Mouse (Mus musculus) forebrain, postnatal 0 days (tissue): ENCODE results near the gene Dpy19l3. TPM values are rescaled to one million over a fixed set of nuclear protein-coding genes. Genes with fewer than 3 reads are reported as not detected.

ENCODE experiments used
- ATAC-seq: fragments of 200-750 bp; cut with Nextera tagmentation; 2 replicates; pipeline ENCODE4 v1.8.0; 2017; ENCODE audit warnings: mild to moderate bottlenecking, moderate library complexity
- DNase-seq: peaks from one replicate; pipeline ENCODE4 v3.0.0-alpha.2; 2015
- H3K27ac ChIP-seq: fragments of 300-500 bp; sonication (generic); 2 replicates; pipeline ENCODE4 v1.5.1; 2014; ENCODE audit warnings: low read depth, mild to moderate bottlenecking, antibody characterized with exemption, low read length, moderate library complexity, mixed read lengths
- H3K27me3 ChIP-seq: fragments of 300-500 bp; sonication (generic); 2 replicates; pipeline ENCODE4 v1.6.1; 2014; ENCODE audit warnings: mild to moderate bottlenecking, low read length, mixed read lengths; ENCODE audit not compliant: insufficient read depth
- H3K36me3 ChIP-seq: fragments of 300-500 bp; sonication (generic); 2 replicates; pipeline ENCODE4 v1.6.1; 2014; ENCODE audit warnings: mild to moderate bottlenecking, moderate library complexity; ENCODE audit not compliant: insufficient read depth
- H3K4me1 ChIP-seq: fragments of 300-500 bp; sonication (generic); 2 replicates; pipeline ENCODE4 v1.6.1; 2014; ENCODE audit warnings: antibody characterized with exemption; ENCODE audit not compliant: insufficient read depth
- H3K4me2 ChIP-seq: fragments of 300-500 bp; sonication (generic); 2 replicates; pipeline ENCODE4 v1.6.1; 2014; ENCODE audit warnings: low read depth, mild to moderate bottlenecking, moderate library complexity
- H3K4me3 ChIP-seq: fragments of 300-500 bp; sonication (generic); 2 replicates; pipeline ENCODE4 v1.5.1; 2014; ENCODE audit warnings: low read depth, low read length, mixed read lengths
- H3K9ac ChIP-seq: fragments of 300-500 bp; sonication (generic); 2 replicates; pipeline ENCODE4 v1.6.1; 2014; ENCODE audit warnings: mild to moderate bottlenecking
- H3K9me3 ChIP-seq: fragments of 300-500 bp; sonication (generic); 2 replicates; pipeline ENCODE4 v1.6.1; 2016; ENCODE audit warnings: low read length
- CTCF ChIP-seq: sonication (generic); IDR thresholded peaks from 2 replicates; pipeline ENCODE4 v1.5.1; 2016; ENCODE audit warnings: antibody characterized with exemption, control low read depth, low read depth
- WGBS: fragments of 180-500 bp; shearing (Covaris S2); extraction: QIAGEN DNeasy Blood & Tissue Kit; methylation state at CpG from one replicate; pipeline ENCODE4 v1.1.7; 2014; 5-methylcytosine and 5-hydroxymethylcytosine counted together
- polyA plus RNA-seq: library from polyadenylated mRNA; unstranded; fragments of >200 nt; fragmentation: Nextera tagmentation; extraction: Ambion mirVana; gene quantifications from 2 replicates; pipeline ENCODE4 v1.2.1, GENCODE M21; 2015
- total RNA-seq: library from RNA; depleted of rRNA; stranded (reverse); fragments of >200 nt; gene quantifications from 2 replicates; pipeline ENCODE4 v1.2.3, GENCODE M21; 2014; rRNA removed

The Dpy19l3 gene
- 33.4 and 38.8 TPM in 2 replicates for total RNA-seq
- 26.1 and 38.8 TPM in 2 replicates for polyA plus RNA-seq

DNA sequence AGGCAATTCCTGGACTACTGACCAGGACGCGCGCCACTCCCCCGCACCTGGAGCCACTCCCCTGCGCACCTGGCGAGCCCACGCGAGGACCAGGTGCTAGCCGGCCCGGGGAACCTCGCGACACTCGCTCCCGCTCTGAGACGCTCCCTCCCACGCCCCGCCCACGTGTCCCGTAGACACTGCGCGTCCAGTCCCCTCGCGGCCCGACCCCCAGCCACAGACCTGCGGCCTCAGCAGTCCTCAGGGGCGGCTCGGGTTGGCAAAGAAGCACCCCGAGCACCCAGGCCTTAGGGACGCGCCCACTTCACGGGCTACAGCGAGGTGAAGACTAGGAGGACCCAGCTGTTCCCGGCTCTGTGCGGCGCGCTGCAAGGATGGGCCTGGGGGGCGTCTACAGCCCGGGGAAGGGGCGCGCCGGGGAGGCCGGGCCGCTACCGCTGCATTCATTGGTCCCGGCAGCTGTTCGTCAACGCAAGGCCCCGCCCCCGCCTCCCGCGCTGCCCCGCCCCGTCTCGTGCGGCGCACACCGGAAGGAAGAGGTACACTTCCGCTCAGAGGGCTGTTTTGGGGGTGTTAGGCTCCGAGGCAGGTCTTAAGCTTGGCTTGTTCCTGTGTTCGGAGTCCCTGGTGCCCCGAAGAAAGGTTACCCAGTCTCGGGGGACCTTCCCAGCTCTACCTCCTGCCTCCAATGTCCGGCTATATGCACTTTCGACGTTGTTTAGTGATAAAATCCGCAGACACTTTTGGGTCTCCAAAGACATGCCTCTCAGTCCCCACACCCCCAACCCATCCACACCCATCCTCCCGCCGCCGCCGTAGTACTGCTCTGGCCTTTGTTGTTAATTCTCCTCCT is at the start of gene Dpy19l3:
Gene Dpy19l3, minus strand, starts transcription at position 422 of the 853 bp plus-strand sequence.
- H3K9ac ChIP-seq: peak within 1 kb of the TSS; percentile 71
- H3K4me2 ChIP-seq: peak within 1 kb of the TSS; percentile 99
- H3K27me3 ChIP-seq: no peaks in the 10 kb centered on the region
- no peak for TF ChIP-seq CTCF
- peak; percentile 94 for DNase-seq
- no peaks in the 10 kb centered on the region for H3K4me1 ChIP-seq
- H3K36me3 ChIP-seq: peaks cover 11% of the 10 kb centered on the region; the same call in 1 of the 2 replicates
- peak; percentile 99 for ATAC-seq
- peak within 1 kb of the TSS; percentile 70; the same call in 1 of the 2 replicates for H3K27ac ChIP-seq
- WGBS: 3% methylated on average over 65 of the region's 70 CpGs
- H3K4me3 ChIP-seq: peak within 1 kb of the TSS; percentile 82
- no peaks in the 10 kb centered on the region for H3K9me3 ChIP-seq

DNA sequence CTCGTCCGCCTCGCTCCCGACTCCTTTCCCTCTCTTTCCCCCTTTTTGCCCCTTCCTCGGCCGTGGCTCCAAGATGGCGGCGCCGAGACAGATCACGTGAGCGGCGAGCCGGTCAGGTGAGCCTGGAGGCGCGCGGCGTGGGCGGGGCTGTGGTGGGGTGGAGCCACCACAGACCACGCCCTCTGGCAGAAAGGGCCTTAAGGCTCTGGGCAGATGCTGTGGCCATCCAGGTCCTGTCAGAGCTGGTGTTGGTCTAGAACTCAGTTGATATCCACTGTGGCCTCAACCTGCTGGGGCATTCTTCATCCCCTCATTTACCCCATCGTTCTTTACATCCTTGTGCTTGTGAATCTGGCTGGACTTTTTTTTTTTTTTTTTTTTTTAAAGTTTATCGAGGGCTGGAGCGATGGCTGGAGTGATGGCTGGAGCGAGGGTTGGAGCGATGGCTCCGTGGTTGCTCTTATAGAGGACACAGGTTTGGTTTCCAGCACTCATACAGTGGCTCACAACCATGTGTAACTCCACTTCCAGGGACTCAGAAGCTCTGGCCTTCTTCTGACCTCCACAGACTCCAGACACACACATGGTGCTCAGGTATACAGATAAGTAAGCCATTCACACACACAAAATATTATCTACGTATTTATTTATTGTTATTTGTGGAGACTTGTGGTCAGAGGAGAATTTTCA is 48.8 kb upstream of the Dpy19l3 start, which contains the start of gene Zfp507:
Gene Zfp507, minus strand, starts transcription at position 98 of the 690 bp plus-strand sequence.
- DNase-seq (peak; percentile 94), ATAC-seq (peak; percentile 95)
- WGBS: 20% methylated on average over 26 of the region's 26 CpGs
- no peak for TF ChIP-seq CTCF
- H3K36me3 ChIP-seq: peaks cover 16% of the 10 kb centered on the region
- peak within 1 kb of the TSS; percentile 94 for H3K9ac ChIP-seq
- no peaks in the 10 kb centered on the region for H3K27me3 ChIP-seq
- H3K27ac ChIP-seq: peak within 1 kb of the TSS; percentile 83
- H3K4me2 ChIP-seq: peak within 1 kb of the TSS; percentile 82
- no peaks in the 10 kb centered on the region for H3K9me3 ChIP-seq
- H3K4me1 ChIP-seq: peaks cover 5% of the 10 kb centered on the region; the same call in 1 of the 2 replicates
- H3K4me3 ChIP-seq: peak within 1 kb of the TSS; percentile 68

DNA sequence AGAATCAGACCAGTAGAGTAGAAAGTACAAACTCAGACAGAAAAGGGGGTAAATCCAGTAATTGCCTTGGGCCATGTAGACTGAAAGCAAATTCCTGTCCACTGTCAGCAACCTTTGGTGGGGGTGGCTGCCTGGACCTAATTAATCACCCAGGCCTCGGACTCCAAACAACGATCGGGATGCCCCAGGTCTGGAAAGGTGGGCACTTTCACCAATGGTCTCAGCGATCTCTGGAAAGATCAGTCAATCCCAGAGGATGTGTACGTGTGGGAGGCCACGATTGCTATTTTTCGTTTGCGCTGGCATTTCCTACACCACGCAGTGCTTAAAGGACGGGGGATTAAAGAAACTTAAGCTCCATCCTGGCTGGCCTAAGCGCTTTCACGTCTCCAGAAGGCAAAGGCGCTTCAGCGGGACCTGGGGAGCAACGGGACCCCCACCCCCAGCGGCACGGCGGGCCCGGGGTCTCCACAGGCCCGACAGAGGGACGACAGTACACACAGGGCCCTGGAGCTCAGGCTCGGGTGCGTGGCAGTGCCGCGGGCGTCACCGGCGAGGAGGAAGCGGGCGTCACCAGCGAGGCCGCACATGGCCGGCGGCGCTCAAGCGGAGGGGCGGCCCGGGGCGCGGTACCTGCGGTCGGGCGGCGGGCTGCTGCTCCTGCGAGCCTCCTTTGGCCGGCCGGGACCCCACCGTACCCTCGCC is 48.1 kb upstream of the Dpy19l3 start:
- Histone ChIP-seq H3K27me3 (no peaks in the 10 kb centered on the region), H3K36me3 (peaks cover 20% of the 10 kb centered on the region), H3K4me3 (peak overlapping the region; percentile 68), H3K9me3 (no peaks in the 10 kb centered on the region), H3K4me1 (peaks cover 5% of the 10 kb centered on the region; the same call in 1 of the 2 replicates), H3K9ac (peak overlapping the region; percentile 94), H3K27ac (peak overlapping the region; percentile 83), H3K4me2 (peak overlapping the region; percentile 82)
- 1% methylated on average over 42 of the region's 49 CpGs for WGBS
- DNase-seq (no peak), ATAC-seq (peak; percentile 90)
- no peak for TF ChIP-seq CTCF

DNA sequence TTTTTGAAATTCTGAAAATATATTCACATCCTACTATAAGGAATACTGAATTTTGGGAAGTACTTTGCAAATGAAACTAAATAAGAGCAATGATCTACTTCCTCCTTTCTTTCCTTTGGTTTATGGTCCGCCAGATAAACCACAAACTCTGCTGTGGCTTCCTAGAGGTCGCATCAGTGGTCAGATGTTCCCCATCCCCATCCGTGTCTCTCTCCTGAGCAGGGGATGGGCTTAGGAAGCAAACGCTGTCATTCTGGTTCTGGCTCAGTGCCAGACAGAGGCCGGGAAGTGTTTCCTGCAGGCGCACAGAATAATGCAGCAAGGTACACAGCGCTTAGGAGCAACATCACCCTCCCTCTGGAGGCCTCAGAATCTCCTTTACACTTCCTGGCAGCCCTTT is 41.9 kb upstream of the Dpy19l3 start:
- no peak overlapping the region for H3K9ac ChIP-seq
- peaks cover 3% of the 10 kb centered on the region; the same call in 1 of the 2 replicates for H3K4me1 ChIP-seq
- H3K4me2 ChIP-seq: no peak overlapping the region
- H3K27ac ChIP-seq: no peak overlapping the region
- DNase-seq: no peak
- peaks cover 65% of the 10 kb centered on the region for H3K36me3 ChIP-seq
- ATAC-seq: no peak
- no peaks in the 10 kb centered on the region for H3K27me3 ChIP-seq
- no peak overlapping the region for H3K4me3 ChIP-seq
- H3K9me3 ChIP-seq: no peaks in the 10 kb centered on the region
- WGBS: 52% methylated on average over 7 of the region's 7 CpGs
- TF ChIP-seq CTCF: no peak

DNA sequence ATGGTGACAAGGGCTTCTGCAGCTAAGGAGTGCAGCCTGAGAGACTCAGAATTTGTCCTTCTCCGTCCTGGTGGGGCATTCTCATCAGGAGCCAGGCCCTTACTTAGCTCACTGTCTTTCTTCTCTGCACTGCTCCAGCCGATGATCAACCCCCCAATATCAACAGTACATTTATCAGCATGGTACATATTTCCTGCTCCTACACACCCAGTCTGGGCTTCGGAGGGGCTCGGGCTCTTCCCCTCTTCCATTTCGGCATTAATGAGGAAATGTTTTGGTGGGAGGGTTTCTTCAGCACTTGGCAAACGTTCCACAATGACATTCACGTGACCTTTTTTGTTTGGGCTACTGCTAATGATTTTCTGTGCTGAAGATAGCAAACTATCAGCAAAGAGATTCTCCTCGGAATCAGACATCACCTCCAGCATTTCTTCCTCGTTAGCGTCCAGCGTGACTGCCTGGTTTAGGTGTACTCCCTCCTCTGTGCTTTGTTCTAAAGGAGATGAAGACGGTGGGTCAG is 40.0 kb upstream of the Dpy19l3 start:
- 68% methylated on average over 12 of the region's 12 CpGs for WGBS

DNA sequence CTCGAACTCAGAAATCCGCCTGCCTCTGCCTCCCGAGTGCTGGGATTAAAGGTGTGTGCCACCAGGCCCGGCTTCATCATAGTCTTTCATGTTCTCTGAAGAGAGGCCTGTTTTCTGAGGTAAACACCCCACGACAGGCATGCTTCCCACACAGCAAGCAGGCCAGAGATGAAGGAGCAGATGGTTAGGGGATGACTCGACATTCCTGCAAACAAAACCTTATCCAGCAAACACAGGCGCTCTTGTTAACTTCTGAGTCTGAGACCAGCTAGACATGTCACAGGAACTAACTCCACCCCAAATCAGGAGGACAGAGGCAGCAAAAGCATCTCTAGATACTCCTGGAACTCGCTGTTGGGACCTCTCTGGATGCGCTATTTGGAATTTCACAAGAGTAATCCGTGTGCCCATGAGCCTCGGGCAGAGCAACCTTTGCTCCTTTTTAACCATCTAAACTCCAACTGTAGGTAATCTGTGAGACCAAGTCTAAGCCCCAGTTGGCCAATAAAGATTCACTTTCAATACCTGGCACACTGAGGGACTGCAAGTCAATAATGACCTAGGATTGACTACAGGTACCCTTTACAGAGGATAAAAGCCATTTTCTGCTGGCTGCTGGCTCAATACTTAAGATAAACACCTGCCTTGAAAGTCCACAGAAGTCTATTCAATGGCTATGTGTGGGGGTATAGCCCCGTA is 38.0 kb upstream of the Dpy19l3 start:
- TF ChIP-seq CTCF: no peak
- no peak overlapping the region for H3K4me2 ChIP-seq
- no peaks in the 10 kb centered on the region for H3K4me1 ChIP-seq
- 85% methylated on average over 12 of the region's 12 CpGs for WGBS
- peaks cover 70% of the 10 kb centered on the region for H3K36me3 ChIP-seq
- ATAC-seq: no peak
- DNase-seq: no peak
- H3K4me3 ChIP-seq: no peak overlapping the region
- no peaks in the 10 kb centered on the region for H3K9me3 ChIP-seq
- H3K9ac ChIP-seq: no peak overlapping the region
- no peaks in the 10 kb centered on the region for H3K27me3 ChIP-seq
- H3K27ac ChIP-seq: no peak overlapping the region

More for the DNA sequence above, 40.0 kb upstream of the Dpy19l3 start:
- DNase-seq (no peak), ATAC-seq (no peak)
- no peaks in the 10 kb centered on the region for H3K27me3 ChIP-seq
- H3K9ac ChIP-seq: no peak overlapping the region
- no peak overlapping the region for H3K27ac ChIP-seq
- TF ChIP-seq CTCF: no peak
- peaks cover 72% of the 10 kb centered on the region for H3K36me3 ChIP-seq
- H3K4me1 ChIP-seq: no peaks in the 10 kb centered on the region
- H3K9me3 ChIP-seq: no peaks in the 10 kb centered on the region
- H3K4me3 ChIP-seq: no peak overlapping the region
- H3K4me2 ChIP-seq: no peak overlapping the region
